Mouse (Mus musculus) layer of hippocampus, postnatal 36 days (tissue): Measurements from ENCODE around the gene Aurka. TPM values are rescaled to one million over a fixed set of nuclear protein-coding genes. Genes with fewer than 3 reads are reported as not detected.

Source experiments
- DNase-seq, 2 experiments: peaks; one replicate each; pipeline ENCODE4 v3.0.0; 2022
- total RNA-seq, 2 experiments: library from RNA; stranded (reverse); gene quantifications; 2 replicates each; pipeline ENCODE4 v1.2.3; 2021

The Aurka gene
- total RNA-seq, 2 experiments from 2014 or later = 2.2 to 2.4 TPM

DNA sequence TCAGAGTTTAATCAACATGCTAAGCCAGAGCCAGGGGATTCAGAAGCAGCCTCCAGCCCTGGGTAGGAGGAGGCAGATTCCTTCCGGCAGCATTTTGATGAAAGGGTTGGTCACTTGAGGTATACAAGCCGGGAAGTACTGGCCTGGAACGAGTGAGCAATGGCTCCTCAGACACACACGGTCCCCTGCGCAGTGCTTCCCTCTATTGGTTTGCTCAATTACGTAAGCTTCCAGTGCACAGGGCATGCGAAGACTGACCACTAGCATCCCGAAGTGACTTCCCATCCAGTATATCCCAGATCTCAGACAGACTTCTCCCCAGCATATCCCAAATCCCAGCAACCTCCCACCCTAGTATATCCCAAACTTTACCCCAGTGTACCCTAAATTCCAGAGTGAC is 42.1 kb downstream of the Aurka start:
- no peak for DNase-seq

DNA sequence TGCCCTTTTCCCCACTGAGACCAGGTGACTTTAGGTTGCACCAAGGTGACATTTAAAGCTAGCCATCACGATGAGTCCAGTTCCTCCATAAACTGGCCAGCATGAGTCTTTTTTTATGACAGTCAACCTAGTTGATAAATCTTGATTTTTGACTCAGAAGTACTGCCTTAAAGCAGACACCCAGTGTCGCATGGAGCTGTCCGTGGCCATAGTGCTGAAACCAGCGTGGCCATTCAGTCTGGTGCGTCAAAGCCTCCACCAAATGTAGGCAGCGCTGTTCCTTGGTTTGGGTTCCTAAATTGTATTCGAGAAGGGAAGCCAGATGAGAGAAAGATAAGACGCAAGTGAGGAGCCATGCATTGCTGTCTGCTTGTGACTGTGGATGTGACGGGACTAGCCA is 49.5 kb downstream of the Aurka start:
- no peak for DNase-seq

DNA sequence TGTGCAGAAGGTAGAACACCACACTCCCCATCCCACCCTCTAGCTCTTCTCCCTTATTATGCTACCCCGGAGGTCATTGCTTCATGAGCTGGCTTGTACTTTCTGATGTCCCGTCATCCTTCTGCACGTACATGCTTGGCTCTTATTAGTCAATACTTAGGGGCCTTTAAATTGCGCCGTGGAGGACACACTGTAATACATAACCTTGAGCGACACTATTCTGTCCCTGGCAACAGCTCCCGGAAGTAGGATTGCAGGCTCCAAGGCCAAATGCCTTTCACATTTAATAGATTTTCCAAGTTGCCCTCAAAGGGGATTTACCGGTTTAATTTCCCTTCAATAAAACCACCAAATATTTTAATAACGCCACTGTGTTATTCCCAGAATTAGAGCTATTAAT is 58.6 kb downstream of the Aurka start:
- DNase-seq = no peak

DNA sequence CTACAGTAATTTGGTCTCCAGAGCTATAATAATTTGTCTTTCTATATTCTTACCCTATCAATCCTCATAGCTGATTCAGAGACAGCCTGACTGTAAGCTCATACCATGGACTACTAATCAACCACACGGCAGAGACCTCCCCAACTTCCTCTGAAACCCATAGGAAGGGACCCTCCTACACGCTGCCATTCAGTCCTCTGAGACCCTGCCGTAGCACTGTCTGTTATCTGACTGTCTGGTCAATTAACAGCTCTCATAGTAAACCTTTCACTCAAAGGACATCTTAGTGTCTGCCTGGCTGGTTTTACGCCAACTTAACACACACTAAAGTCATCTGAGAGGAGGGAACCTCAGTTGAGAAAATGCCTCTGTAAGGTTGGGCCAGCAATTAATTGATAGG is 63.8 kb downstream of the Aurka start:
- no peak for DNase-seq

Other genes starting within 250 kb of the Aurka start
- gene Mc3r, start 122.0 kb downstream of the Aurka start, total RNA-seq = not detected
- gene Fam210b, start 25.0 kb downstream of the Aurka start, total RNA-seq = 10 to 100 TPM; 22.8 to 24.2 TPM
- 10 to 100 TPM; 24.3 to 28.8 TPM for gene Cstf1, start 146 bp upstream of the Aurka start, total RNA-seq
- under 1 TPM; 0.35 TPM for gene Cass4, start 23.3 kb upstream of the Aurka start, total RNA-seq
- gene Rtf2, start 70.0 kb upstream of the Aurka start, total RNA-seq = 10 to 100 TPM; 67.2 to 69.7 TPM
- not detected for gene Gcnt7, start 88.1 kb upstream of the Aurka start, total RNA-seq
- not detected for gene Fam209, start 102.0 kb upstream of the Aurka start, total RNA-seq
- under 1 TPM; 0.30 to 0.37 TPM for gene Tfap2c, start 179.1 kb upstream of the Aurka start, total RNA-seq